Mouse (Mus musculus): Measurements from ENCODE around the gene Gpm6b.

Gpm6b gene

DNA sequence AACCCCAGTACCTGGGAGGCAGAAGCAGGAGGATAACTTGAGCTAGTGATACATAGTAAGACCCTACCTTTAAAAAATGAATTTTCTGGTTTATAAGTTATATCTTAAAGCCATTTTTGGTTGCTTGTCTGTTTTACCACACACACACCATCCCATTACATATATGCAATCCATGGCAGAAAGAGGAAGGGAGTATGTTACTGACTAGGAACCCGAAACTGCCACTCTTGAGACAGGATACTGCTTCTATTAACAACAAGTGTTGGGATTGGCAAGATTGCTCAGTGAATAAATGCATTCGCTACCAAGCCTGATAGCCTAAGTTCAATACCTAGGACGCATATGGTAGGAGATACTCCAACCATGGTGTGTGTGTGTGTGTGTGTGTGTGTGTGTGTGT, 117.6 kb downstream of the Gpm6b start:
- DNase-seq (ENCODE audit: low spot score) = no peak

DNA sequence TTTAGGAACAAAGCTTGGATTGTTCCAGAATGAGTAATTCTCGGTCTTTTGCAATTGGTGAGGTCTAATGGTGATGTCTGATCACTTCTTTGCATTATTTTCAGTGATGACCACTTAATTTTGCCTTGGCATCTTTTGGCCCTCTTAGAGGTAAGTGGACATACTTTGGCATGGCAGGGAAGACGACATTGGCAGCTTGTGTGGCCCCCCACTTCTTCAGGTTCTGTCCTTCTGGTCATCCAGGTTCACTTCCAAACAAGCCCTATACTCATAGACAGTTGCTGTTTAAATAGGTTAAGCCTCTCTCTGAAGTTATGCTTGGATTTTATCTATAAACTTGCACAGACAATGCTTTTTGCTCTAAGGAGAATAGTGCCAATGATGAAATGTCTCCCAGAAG, 120.2 kb downstream of the Gpm6b start:
- no peak for DNase-seq (ENCODE audit: low spot score)

GRCm38 (mm10) chrX:166359927-166360440, 121.3 kb downstream of the Gpm6b start:
- no peak for DNase-seq (ENCODE audit: low spot score)

GRCm38 (mm10) chrX:166360455-166360854, 121.7 kb downstream of the Gpm6b start:
- DNase-seq (ENCODE audit: low spot score) = peak; percentile 44

GRCm38 (mm10) chrX:166365458-166366213, 126.9 kb downstream of the Gpm6b start:
- peak; percentile 19 for DNase-seq (ENCODE audit: low spot score)

- DNase-seq (ENCODE audit: low spot score) = no peak
Observed at GRCm38 (mm10) chrX:166376681-166377328, 138.1 kb downstream of the Gpm6b start.

DNA sequence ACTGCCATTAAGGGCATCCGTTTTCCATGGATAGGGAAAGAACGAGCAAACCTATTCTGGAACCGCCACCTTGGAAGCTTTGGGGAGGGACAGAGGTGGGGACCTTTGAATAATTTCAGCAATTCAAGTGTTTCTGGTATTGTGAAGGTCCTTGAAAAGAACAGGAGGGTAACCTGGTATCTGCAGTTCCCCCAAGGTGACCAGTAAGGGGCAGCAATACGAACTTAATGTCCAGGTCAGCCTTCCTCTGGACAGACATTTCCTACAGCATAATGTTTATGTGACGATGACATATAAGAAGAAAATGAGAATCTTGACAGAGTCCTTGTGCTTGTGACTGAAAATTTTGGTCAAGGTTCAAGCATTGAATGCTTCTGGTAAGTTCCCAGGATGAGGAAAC, 139.9 kb downstream of the Gpm6b start:
- no peak for DNase-seq (ENCODE audit: low spot score)

DNA sequence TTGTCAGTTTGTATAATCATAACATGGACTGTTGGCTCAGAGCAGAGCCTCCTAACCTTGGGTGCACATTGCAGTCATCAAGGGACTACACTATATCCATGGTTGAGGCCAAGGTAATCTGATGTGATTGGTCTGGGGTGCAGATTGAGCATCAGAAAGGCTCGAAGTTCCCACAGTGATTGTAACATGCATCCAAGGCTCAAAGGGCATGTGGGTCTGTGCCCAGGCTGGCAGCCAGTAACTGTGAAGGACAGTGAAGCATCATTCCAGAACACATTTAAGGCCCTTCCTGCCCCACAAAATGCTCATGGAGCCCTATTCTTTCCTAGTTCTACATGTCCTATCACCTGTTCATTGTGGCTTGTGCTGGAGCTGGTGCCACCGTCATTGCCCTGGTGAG, 144.9 kb downstream of the Gpm6b start:
- DNase-seq (ENCODE audit: low spot score) = no peak

- DNase-seq (ENCODE audit: low spot score) = no peak
Observed at GRCm38 (mm10) chrX:166384935-166385334, 146.2 kb downstream of the Gpm6b start.

GRCm38 (mm10) chrX:166386656-166387055, 147.9 kb downstream of the Gpm6b start:
- no peak for DNase-seq (ENCODE audit: low spot score)

DNA sequence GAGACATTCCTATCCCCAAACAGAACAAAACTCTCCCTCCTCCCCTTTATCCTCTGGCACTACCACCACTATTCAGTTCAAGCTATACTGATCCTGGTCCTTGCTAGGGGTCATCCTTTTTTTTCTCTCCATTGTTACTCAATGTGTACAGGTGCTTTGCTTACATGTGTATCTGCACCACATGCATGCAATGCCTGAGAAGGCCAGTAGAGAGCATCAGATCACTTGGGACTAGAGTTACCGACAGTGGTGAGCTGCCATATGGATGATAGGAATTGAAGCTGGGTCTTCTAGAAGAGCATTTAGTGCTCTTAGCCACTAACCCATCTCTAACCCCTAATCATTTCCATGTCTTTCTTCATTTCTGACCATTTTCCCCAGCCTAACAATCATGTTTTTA, 155.0 kb downstream of the Gpm6b start:
- DNase-seq (ENCODE audit: low spot score) = no peak

- no peak for DNase-seq (ENCODE audit: low spot score)
Observed at GRCm38 (mm10) chrX:166407865-166408264, 169.2 kb downstream of the Gpm6b start.

DNA sequence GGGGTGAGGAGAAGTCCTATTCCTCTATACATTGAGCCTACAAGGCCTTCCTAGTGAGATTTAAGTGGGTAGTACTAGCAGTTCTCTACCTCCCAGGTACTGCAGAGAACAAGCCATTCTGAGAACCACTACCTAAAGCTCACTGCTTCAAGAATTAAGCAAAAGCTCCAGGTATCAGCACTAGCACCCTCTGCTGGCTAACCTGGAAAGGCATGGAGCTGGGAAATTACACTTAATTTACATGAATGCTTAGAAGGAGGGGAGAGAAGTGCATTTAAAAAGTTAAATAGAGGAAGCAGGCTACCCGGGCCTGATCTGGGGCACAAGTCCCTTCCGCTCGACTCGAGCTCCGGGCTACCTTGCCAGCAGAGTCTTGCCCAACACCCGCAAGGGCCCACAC, 177.5 kb downstream of the Gpm6b start:
- no peak for DNase-seq (ENCODE audit: low spot score)

- no peak for DNase-seq (ENCODE audit: low spot score)
Observed at GRCm38 (mm10) chrX:166434812-166435211, 196.1 kb downstream of the Gpm6b start.

All from left cerebral cortex, adult 11 months (tissue).